Mouse (Mus musculus) ovary, postnatal 10 days (tissue): ENCODE measurements around the gene Ankef1.

ENCODE experiments used
- DNase-seq: peaks from one replicate; pipeline ENCODE4 v3.0.0; 2022; ENCODE audit warnings: low spot score

Gene Ankef1

GRCm38 (mm10) chr2:136501651-136502050, at the start of gene Ankef1:
Ankef1 (plus strand) TSS chr2:136501910.
- no peak for DNase-seq

- no peak for DNase-seq
Observed at GRCm38 (mm10) chr2:136456468-136456867, 45.2 kb upstream of the Ankef1 start.

GRCm38 (mm10) chr2:136456875-136457274, 44.8 kb upstream of the Ankef1 start:
- DNase-seq: no peak

- DNase-seq: no peak
Observed at GRCm38 (mm10) chr2:136477656-136478055, 24.1 kb upstream of the Ankef1 start.

- no peak for DNase-seq
Observed at GRCm38 (mm10) chr2:136482269-136482668, 19.4 kb upstream of the Ankef1 start.

- DNase-seq: no peak
Observed at GRCm38 (mm10) chr2:136483058-136483457, 18.7 kb upstream of the Ankef1 start.

- DNase-seq: no peak
Observed at GRCm38 (mm10) chr2:136484955-136485354, 16.8 kb upstream of the Ankef1 start.

- DNase-seq: no peak
Observed at GRCm38 (mm10) chr2:136485401-136485800, 16.3 kb upstream of the Ankef1 start.

- peak; percentile 10 for DNase-seq
Observed at GRCm38 (mm10) chr2:136485815-136486619, 15.7 kb upstream of the Ankef1 start.

- no peak for DNase-seq
Observed at GRCm38 (mm10) chr2:136486986-136487385, 14.7 kb upstream of the Ankef1 start.

- DNase-seq: no peak
Observed at GRCm38 (mm10) chr2:136511073-136511472, 9.4 kb downstream of the Ankef1 start.

GRCm38 (mm10) chr2:136511756-136512155, 10.0 kb downstream of the Ankef1 start:
- DNase-seq: no peak

GRCm38 (mm10) chr2:136512802-136513201, 11.1 kb downstream of the Ankef1 start:
- DNase-seq: no peak

GRCm38 (mm10) chr2:136513806-136514205, 12.1 kb downstream of the Ankef1 start:
- DNase-seq: no peak

GRCm38 (mm10) chr2:136515501-136515900, 13.8 kb downstream of the Ankef1 start:
- no peak for DNase-seq

GRCm38 (mm10) chr2:136528937-136529336, 27.2 kb downstream of the Ankef1 start:
- no peak for DNase-seq

- peak; percentile 51 for DNase-seq
Observed at GRCm38 (mm10) chr2:136532033-136532432, 30.3 kb downstream of the Ankef1 start.

GRCm38 (mm10) chr2:136558020-136558419, 56.3 kb downstream of the Ankef1 start:
- DNase-seq: no peak

GRCm38 (mm10) chr2:136562336-136562735, 60.6 kb downstream of the Ankef1 start:
- DNase-seq: no peak

- DNase-seq: no peak
Observed at GRCm38 (mm10) chr2:136570856-136571255, 69.1 kb downstream of the Ankef1 start.

- DNase-seq: no peak
Observed at GRCm38 (mm10) chr2:136582762-136583161, 81.1 kb downstream of the Ankef1 start.

GRCm38 (mm10) chr2:136588811-136589210, 87.1 kb downstream of the Ankef1 start:
- DNase-seq: no peak

GRCm38 (mm10) chr2:136596451-136596850, 94.7 kb downstream of the Ankef1 start:
- no peak for DNase-seq

GRCm38 (mm10) chr2:136598743-136599142, 97.0 kb downstream of the Ankef1 start:
- DNase-seq: no peak
